Mouse (Mus musculus): ENCODE data around the gene Soga1. TPM values are rescaled to one million over a fixed set of nuclear protein-coding genes. Genes with fewer than 3 reads are reported as not detected.

Gene Soga1
- polyA plus RNA-seq, 2 experiments: 1.6 to 1.8 TPM

DNA sequence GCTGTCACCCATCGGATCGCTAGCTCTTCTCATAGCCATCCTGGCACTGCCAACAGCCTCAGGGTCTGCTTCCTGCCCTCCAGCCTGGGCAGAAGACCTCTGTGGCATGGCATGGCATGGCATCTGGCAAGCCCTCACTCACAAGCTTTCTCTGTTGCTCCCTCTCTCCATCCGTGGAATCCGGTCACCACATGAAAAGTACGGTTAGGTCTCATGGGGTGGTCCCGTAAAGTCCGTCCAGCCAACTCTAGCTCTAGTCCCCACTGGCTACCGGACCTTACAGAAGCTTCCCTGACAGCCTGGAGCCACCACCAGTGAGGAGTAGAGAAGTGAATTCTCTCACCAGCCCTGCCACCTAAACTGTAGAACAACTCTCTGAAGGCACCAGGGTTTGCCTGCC is 2.3 kb upstream of the Soga1 start:
- Histone ChIP-seq H3K4me1 (replicated peaks; ENCODE audit: control insufficient read depth in 2 of 2, insufficient read depth in 2 of 2, low read length in 1 of 2) (peaks cover 0 to 5% of the 10 kb centered on the region in 2 experiments; a peak in 2 of 4 replicates), H3K27ac (no peak overlapping the region), H3K27me3 (ENCODE audit: control insufficient read depth, insufficient read depth, low read length) (peaks cover 40% of the 10 kb centered on the region), H3K4me2 (ENCODE audit: low read depth) (no peak overlapping the region), H3K36me3 (replicated peaks; ENCODE audit: control insufficient read depth, insufficient read depth, low read depth) (no peaks in the 10 kb centered on the region), H3K4me3 (ENCODE audit: insufficient read depth in 1 of 2, low read depth in 2 of 2, low read length in 2 of 2) (no peak overlapping the region), H3K9me3 (ENCODE audit: control insufficient read depth, low read length) (no peaks in the 10 kb centered on the region), H3K9ac (replicated peaks) (no peak overlapping the region)
- DNase-seq (ENCODE audit: low read depth in 3 of 3, low spot score in 3 of 3) (no peak), ATAC-seq (ENCODE audit: insufficient read depth) (no peak)
- WGBS (ENCODE audit: insufficient replicate concordance): 78% methylated on average over 8 of the region's 8 CpGs
- TF ChIP-seq CTCF (IDR thresholded peaks at IDR 0.05; ENCODE audit: low read depth) (no peak), EP300 (IDR thresholded peaks at IDR 0.05; ENCODE audit: low read depth) (no peak)

DNA sequence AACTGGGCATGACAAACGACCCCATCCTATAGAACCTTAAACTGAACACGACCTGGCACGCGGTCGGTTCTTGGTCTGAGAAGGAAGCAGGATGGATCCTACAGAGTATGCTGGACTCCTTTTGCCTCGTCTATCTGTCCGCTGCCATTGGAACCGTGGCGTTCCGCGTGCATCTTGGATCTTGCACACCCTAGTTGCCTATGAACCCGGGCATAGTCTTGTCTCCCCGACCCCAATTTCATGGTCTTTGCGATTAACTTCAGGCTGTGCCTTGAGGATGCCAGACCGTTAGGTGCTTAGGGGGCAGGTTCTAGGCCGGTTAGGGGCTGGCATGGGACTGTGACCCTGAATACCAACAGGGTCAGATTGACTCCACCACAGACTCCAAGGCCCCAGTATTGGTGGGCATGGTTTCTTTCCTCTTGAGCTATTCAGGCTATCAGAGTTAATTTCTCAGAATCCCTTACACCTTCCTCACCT is 687 bp upstream of the Soga1 start:
- Histone ChIP-seq H3K4me1 (replicated peaks; ENCODE audit: control insufficient read depth in 2 of 2, insufficient read depth in 2 of 2, low read length in 1 of 2) (peaks cover 0 to 5% of the 10 kb centered on the region in 2 experiments; a peak in 2 of 4 replicates), H3K27ac (no peak overlapping the region), H3K4me3 (ENCODE audit: insufficient read depth in 1 of 2, low read depth in 2 of 2, low read length in 2 of 2) (peak overlapping the region; percentile 45 to 59), H3K9me3 (ENCODE audit: control insufficient read depth, low read length) (no peaks in the 10 kb centered on the region), H3K36me3 (replicated peaks; ENCODE audit: control insufficient read depth, insufficient read depth, low read depth) (no peaks in the 10 kb centered on the region), H3K4me2 (ENCODE audit: low read depth) (peak overlapping the region; percentile 53), H3K27me3 (ENCODE audit: control insufficient read depth, insufficient read depth, low read length) (peaks cover 40% of the 10 kb centered on the region), H3K9ac (replicated peaks) (no peak overlapping the region)
- WGBS (ENCODE audit: insufficient replicate concordance): 14% methylated on average over 16 of the region's 16 CpGs
- DNase-seq (ENCODE audit: low read depth in 3 of 3, low spot score in 3 of 3): no peak
- no peak for TF ChIP-seq CTCF (IDR thresholded peaks at IDR 0.05; ENCODE audit: low read depth)
- no peak for TF ChIP-seq EP300 (IDR thresholded peaks at IDR 0.05; ENCODE audit: low read depth)
- ATAC-seq (ENCODE audit: insufficient read depth): no peak

DNA sequence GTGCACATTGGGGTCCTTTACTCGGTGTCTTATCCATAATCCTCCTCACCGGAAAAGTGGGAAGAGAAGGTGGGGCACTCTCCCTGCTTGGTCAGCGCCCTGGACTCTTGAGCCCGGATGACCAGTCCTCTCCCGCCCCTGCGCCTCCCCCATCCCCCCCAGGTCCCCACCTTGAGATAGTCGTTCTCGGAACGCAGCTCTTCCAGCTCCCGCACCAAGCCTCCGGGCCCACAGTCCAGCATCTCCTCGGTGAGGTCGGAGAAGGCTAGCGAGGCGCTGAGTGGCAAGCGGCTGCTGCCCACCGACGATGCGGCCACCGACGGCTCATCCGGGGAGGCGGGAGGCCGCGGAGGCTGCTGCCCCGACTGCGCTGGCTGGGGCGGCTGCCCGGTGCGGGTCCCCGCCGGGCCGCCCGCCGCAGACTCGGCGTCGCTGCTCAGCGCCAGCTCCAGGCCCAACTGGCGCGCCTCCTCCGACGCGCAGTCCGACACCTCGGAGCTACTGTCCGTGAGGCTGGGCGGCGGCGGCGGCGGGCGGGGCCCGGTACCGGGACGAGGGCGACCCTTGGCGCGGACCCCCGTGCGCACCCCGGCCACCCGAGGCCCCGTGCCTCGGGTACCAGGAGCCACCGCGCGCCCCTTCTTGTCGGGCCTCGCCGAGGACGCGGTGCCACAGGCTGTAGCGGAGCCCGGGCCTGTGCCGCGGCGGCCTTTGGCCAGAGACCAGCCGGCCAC is 828 bp downstream of the Soga1 start:
- H3K4me1 ChIP-seq (replicated peaks; ENCODE audit: control insufficient read depth in 2 of 2, insufficient read depth in 2 of 2, low read length in 1 of 2): peaks cover 0 to 5% of the 10 kb centered on the region in 2 experiments; a peak in 2 of 4 replicates
- peaks cover 40% of the 10 kb centered on the region for H3K27me3 ChIP-seq (ENCODE audit: control insufficient read depth, insufficient read depth, low read length)
- ATAC-seq (ENCODE audit: insufficient read depth): 0 out of 2 replicates have a peak, but pooled peaks have one; percentile 12
- DNase-seq (ENCODE audit: low read depth in 3 of 3, low spot score in 3 of 3): no peak
- under 1% methylated on average over 68 of the region's 79 CpGs for WGBS (ENCODE audit: insufficient replicate concordance)
- H3K36me3 ChIP-seq (replicated peaks; ENCODE audit: control insufficient read depth, insufficient read depth, low read depth): no peaks in the 10 kb centered on the region
- peak overlapping the region; percentile 45 to 59 for H3K4me3 ChIP-seq (ENCODE audit: insufficient read depth in 1 of 2, low read depth in 2 of 2, low read length in 2 of 2)
- 0 out of 2 replicates have a peak overlapping the region, but pooled peaks have one; percentile 9 for H3K9ac ChIP-seq (replicated peaks)
- no peak overlapping the region for H3K27ac ChIP-seq
- H3K4me2 ChIP-seq (ENCODE audit: low read depth): peak overlapping the region; percentile 53
- H3K9me3 ChIP-seq (ENCODE audit: control insufficient read depth, low read length): no peaks in the 10 kb centered on the region
- TF ChIP-seq EP300 (IDR thresholded peaks at IDR 0.05; ENCODE audit: low read depth) (no peak), CTCF (IDR thresholded peaks at IDR 0.05; ENCODE audit: low read depth) (no peak)

DNA sequence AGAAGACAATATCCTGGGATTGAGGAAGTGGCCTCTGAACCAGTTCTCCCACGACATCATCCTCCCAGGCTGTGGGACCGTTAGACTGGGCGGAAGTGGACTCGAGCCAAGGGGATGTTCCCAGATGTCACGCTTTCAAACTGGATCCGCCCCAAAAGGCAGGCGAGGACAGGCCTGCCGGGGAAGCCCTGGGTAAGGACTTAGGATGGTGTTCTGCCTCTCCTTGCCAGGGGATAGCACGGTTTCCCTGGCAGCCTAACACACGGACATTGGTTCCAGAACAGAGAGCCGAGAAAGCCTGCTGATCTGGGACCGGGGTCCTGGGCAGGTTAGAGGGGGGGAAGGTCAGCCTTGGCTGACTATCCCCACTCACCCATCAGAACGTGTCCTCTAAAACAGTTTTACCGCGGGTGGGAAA is 1.4 kb downstream of the Soga1 start:
- no peak overlapping the region for H3K27ac ChIP-seq
- peaks cover 40% of the 10 kb centered on the region for H3K27me3 ChIP-seq (ENCODE audit: control insufficient read depth, insufficient read depth, low read length)

DNA sequence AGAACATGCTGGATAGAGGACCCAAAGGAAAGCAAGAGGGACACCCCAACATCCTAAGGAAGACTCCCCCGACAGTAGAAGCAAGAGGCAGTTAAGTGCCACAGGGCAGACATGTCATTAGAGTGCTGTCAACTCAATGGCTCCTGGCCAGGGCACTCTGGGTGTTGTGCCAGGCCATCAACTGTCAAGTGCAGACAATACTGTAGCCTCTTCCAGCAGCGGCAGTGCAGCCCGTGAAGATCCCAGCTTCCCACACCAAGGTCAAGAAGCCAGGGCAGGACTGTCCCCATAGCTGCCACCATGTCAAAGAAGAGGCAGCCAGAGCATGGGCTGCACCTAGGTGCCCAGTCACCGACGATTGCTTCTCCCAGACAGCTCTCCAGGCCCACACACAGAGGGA is 1.9 kb downstream of the Soga1 start:
- 41% methylated on average over 5 of the region's 5 CpGs for WGBS (ENCODE audit: insufficient replicate concordance)
- Histone ChIP-seq H3K27me3 (ENCODE audit: control insufficient read depth, insufficient read depth, low read length) (peaks cover 40% of the 10 kb centered on the region), H3K9ac (replicated peaks) (no peak overlapping the region), H3K4me1 (replicated peaks; ENCODE audit: control insufficient read depth in 2 of 2, insufficient read depth in 2 of 2, low read length in 1 of 2) (peaks cover 0 to 9% of the 10 kb centered on the region in 2 experiments; a peak in 2 of 4 replicates), H3K27ac (no peak overlapping the region), H3K4me2 (ENCODE audit: low read depth) (peak overlapping the region; percentile 53), H3K9me3 (ENCODE audit: control insufficient read depth, low read length) (no peaks in the 10 kb centered on the region), H3K4me3 (ENCODE audit: insufficient read depth in 1 of 2, low read depth in 2 of 2, low read length in 2 of 2) (peak overlapping the region; percentile 10 to 12; a peak in 3 of 4 replicates), H3K36me3 (replicated peaks; ENCODE audit: control insufficient read depth, insufficient read depth, low read depth) (no peaks in the 10 kb centered on the region)
- no peak for ATAC-seq (ENCODE audit: insufficient read depth)
- TF ChIP-seq EP300 (IDR thresholded peaks at IDR 0.05; ENCODE audit: low read depth) (no peak), CTCF (IDR thresholded peaks at IDR 0.05; ENCODE audit: low read depth) (no peak)
- DNase-seq (ENCODE audit: low read depth in 3 of 3, low spot score in 3 of 3): no peak

More for the DNA sequence above, 1.4 kb downstream of the Soga1 start:
- H3K9me3 ChIP-seq (ENCODE audit: control insufficient read depth, low read length): no peaks in the 10 kb centered on the region
- TF ChIP-seq CTCF (IDR thresholded peaks at IDR 0.05; ENCODE audit: low read depth) (no peak), EP300 (IDR thresholded peaks at IDR 0.05; ENCODE audit: low read depth) (no peak)
- WGBS (ENCODE audit: insufficient replicate concordance): 13% methylated on average over 15 of the region's 15 CpGs
- peak overlapping the region; percentile 53 for H3K4me2 ChIP-seq (ENCODE audit: low read depth)
- DNase-seq (ENCODE audit: low read depth in 3 of 3, low spot score in 3 of 3) (peak in 1 of 3 experiments; percentile 35), ATAC-seq (ENCODE audit: insufficient read depth) (peak; percentile 19; the same call in 1 of the 2 replicates)
- peaks cover 0 to 5% of the 10 kb centered on the region in 2 experiments; a peak in 2 of 4 replicates for H3K4me1 ChIP-seq (replicated peaks; ENCODE audit: control insufficient read depth in 2 of 2, insufficient read depth in 2 of 2, low read length in 1 of 2)
- no peak overlapping the region for H3K9ac ChIP-seq (replicated peaks)
- H3K4me3 ChIP-seq (ENCODE audit: insufficient read depth in 1 of 2, low read depth in 2 of 2, low read length in 2 of 2): peak overlapping the region; percentile 45 to 59
- no peaks in the 10 kb centered on the region for H3K36me3 ChIP-seq (replicated peaks; ENCODE audit: control insufficient read depth, insufficient read depth, low read depth)

Measured in liver, embryonic 14.5 days (tissue).